Mouse (Mus musculus) limb, embryonic 12.5 days (tissue): ENCODE results near the gene Plcd1. TPM values are rescaled to one million over a fixed set of nuclear protein-coding genes. Genes with fewer than 3 reads are reported as not detected.
A peak's percentile ranks its signal among the peaks of the same experiment; 100 is the strongest.

Experiments used
- ATAC-seq: fragments of 200-750 bp; cut with Nextera tagmentation; 2 replicates; pipeline ENCODE4 v1.8.0; 2017; ENCODE audit warnings: low read depth, moderate TSS enrichment; ENCODE audit not compliant: insufficient number of reproducible peaks, insufficient read depth, low FRiP score, low TSS enrichment
- H3K27ac ChIP-seq: fragments of 300-500 bp; sonication (generic); 2 replicates; pipeline ENCODE4 v1.5.1; 2016; ENCODE audit warnings: mild to moderate bottlenecking, moderate library complexity
- H3K27me3 ChIP-seq: fragments of 300-500 bp; sonication (generic); 2 replicates; pipeline ENCODE4 v1.6.1; 2016; ENCODE audit warnings: mild to moderate bottlenecking, moderate library complexity
- H3K36me3 ChIP-seq: fragments of 300-500 bp; sonication (generic); 2 replicates; pipeline ENCODE4 v1.6.1; 2016; ENCODE audit warnings: mild to moderate bottlenecking, moderate library complexity
- H3K4me1 ChIP-seq: fragments of 300-500 bp; sonication (generic); replicated peaks from 2 replicates; pipeline ENCODE4 v1.6.1; 2016
- H3K4me2 ChIP-seq: fragments of 300-500 bp; sonication (generic); 2 replicates; pipeline ENCODE4 v1.6.1; 2016; ENCODE audit warnings: mild to moderate bottlenecking, moderate library complexity
- H3K4me3 ChIP-seq: fragments of 300-500 bp; sonication (generic); replicated peaks from 2 replicates; pipeline ENCODE4 v1.5.1; 2016; ENCODE audit warnings: mild to moderate bottlenecking
- H3K9ac ChIP-seq: fragments of 300-500 bp; sonication (generic); replicated peaks from 2 replicates; pipeline ENCODE4 v1.6.1; 2016; ENCODE audit warnings: mild to moderate bottlenecking, moderate library complexity
- H3K9me3 ChIP-seq: fragments of 300-500 bp; sonication (generic); 2 replicates; pipeline ENCODE4 v1.6.1; 2016; ENCODE audit warnings: mild to moderate bottlenecking, moderate library complexity
- WGBS: fragments of 180-500 bp; shearing (Covaris S2); methylation state at CpG from one replicate; pipeline ENCODE4 v1.1.7; 2016; 5-methylcytosine and 5-hydroxymethylcytosine counted together
- polyA plus RNA-seq: library from polyadenylated mRNA; unstranded; fragments of >200 nt; fragmentation: Nextera tagmentation; extraction: Ambion mirVana; gene quantifications from 2 replicates; pipeline ENCODE4 v1.2.1, GENCODE M21; 2016

Gene Plcd1
- polyA plus RNA-seq, 1 experiment from 2014 or later: 25.1 TPM

- H3K4me1 ChIP-seq: peaks cover 47% of the 10 kb centered on the region
- H3K4me2 ChIP-seq: 0 out of 2 replicates have a peak overlapping the region, but pooled peaks have one; percentile 23
- no peaks in the 10 kb centered on the region for H3K9me3 ChIP-seq
- peaks cover 23% of the 10 kb centered on the region for H3K27me3 ChIP-seq
- no peak for ATAC-seq
- H3K27ac ChIP-seq: peak overlapping the region; percentile 53; the same call in 1 of the 2 replicates
- 0 out of 2 replicates have a peak, but pooled peaks cover under 1% of the 10 kb centered on the region for H3K36me3 ChIP-seq
- WGBS: 65% methylated on average over 7 of the region's 7 CpGs
- no peak overlapping the region for H3K4me3 ChIP-seq
- H3K9ac ChIP-seq: no peak overlapping the region
Measured at GRCm38 (mm10) chr9:119089437-119089836, 3.9 kb downstream of the Plcd1 start.

GRCm38 (mm10) chr9:119088148-119088801, 5.0 kb downstream of the Plcd1 start:
- Histone ChIP-seq H3K27ac (peak overlapping the region; percentile 76), H3K36me3 (peaks cover 10% of the 10 kb centered on the region; the same call in 1 of the 2 replicates), H3K4me2 (peak overlapping the region; percentile 61), H3K9ac (peak overlapping the region; percentile 1; the same call in 1 of the 2 replicates), H3K4me3 (peak overlapping the region; percentile 41), H3K9me3 (no peaks in the 10 kb centered on the region), H3K27me3 (peaks cover 16% of the 10 kb centered on the region), H3K4me1 (peaks cover 40% of the 10 kb centered on the region)
- peak; percentile 70 for ATAC-seq
- WGBS: 2% methylated on average over 24 of the region's 24 CpGs

- peaks cover 42% of the 10 kb centered on the region for H3K4me1 ChIP-seq
- H3K36me3 ChIP-seq: peaks cover 10% of the 10 kb centered on the region; the same call in 1 of the 2 replicates
- 0 out of 2 replicates have a peak overlapping the region, but pooled peaks have one; percentile 61 for H3K4me2 ChIP-seq
- H3K9ac ChIP-seq: no peak overlapping the region
- peaks cover 11% of the 10 kb centered on the region for H3K27me3 ChIP-seq
- peak overlapping the region; percentile 41; the same call in 1 of the 2 replicates for H3K4me3 ChIP-seq
- H3K27ac ChIP-seq: no peak overlapping the region
- no peak for ATAC-seq
- no peaks in the 10 kb centered on the region for H3K9me3 ChIP-seq
- 85% methylated on average over 5 of the region's 5 CpGs for WGBS
Measured at GRCm38 (mm10) chr9:119087309-119087708, 6.0 kb downstream of the Plcd1 start.

GRCm38 (mm10) chr9:119086451-119086850, 6.9 kb downstream of the Plcd1 start:
- H3K27me3 ChIP-seq: peaks cover 3% of the 10 kb centered on the region
- H3K4me3 ChIP-seq: no peak overlapping the region
- no peak overlapping the region for H3K4me2 ChIP-seq
- no peaks in the 10 kb centered on the region for H3K9me3 ChIP-seq
- no peak for ATAC-seq
- H3K4me1 ChIP-seq: peaks cover 42% of the 10 kb centered on the region
- no peak overlapping the region for H3K27ac ChIP-seq
- 16% methylated on average over 1 of the region's 1 CpGs for WGBS
- peaks cover 10% of the 10 kb centered on the region; the same call in 1 of the 2 replicates for H3K36me3 ChIP-seq
- no peak overlapping the region for H3K9ac ChIP-seq

GRCm38 (mm10) chr9:119083966-119084365, 9.3 kb downstream of the Plcd1 start:
- peaks cover 27% of the 10 kb centered on the region; the same call in 1 of the 2 replicates for H3K36me3 ChIP-seq
- H3K27me3 ChIP-seq: no peaks in the 10 kb centered on the region
- no peak for ATAC-seq
- peaks cover 36% of the 10 kb centered on the region for H3K4me1 ChIP-seq
- no peaks in the 10 kb centered on the region for H3K9me3 ChIP-seq
- H3K4me3 ChIP-seq: no peak overlapping the region
- no peak overlapping the region for H3K4me2 ChIP-seq
- no peak overlapping the region for H3K27ac ChIP-seq
- H3K9ac ChIP-seq: no peak overlapping the region
- WGBS: 76% methylated on average over 10 of the region's 10 CpGs

GRCm38 (mm10) chr9:119082656-119083430, 10.5 kb downstream of the Plcd1 start:
- Histone ChIP-seq H3K4me1 (peaks cover 26% of the 10 kb centered on the region), H3K9me3 (no peaks in the 10 kb centered on the region), H3K27me3 (no peaks in the 10 kb centered on the region), H3K4me3 (no peak overlapping the region), H3K9ac (peak overlapping the region; percentile 44; the same call in 1 of the 2 replicates), H3K4me2 (no peak overlapping the region), H3K27ac (peak overlapping the region; percentile 54; the same call in 1 of the 2 replicates), H3K36me3 (peaks cover 37% of the 10 kb centered on the region)
- no peak for ATAC-seq
- WGBS: 63% methylated on average over 7 of the region's 7 CpGs

GRCm38 (mm10) chr9:119082039-119082438, 11.3 kb downstream of the Plcd1 start:
- peaks cover 20% of the 10 kb centered on the region for H3K4me1 ChIP-seq
- H3K27ac ChIP-seq: peak overlapping the region; percentile 54; the same call in 1 of the 2 replicates
- WGBS: 11% methylated on average over 8 of the region's 8 CpGs

GRCm38 (mm10) chr9:119080040-119080675, 13.1 kb downstream of the Plcd1 start:
- peaks cover 17% of the 10 kb centered on the region for H3K4me1 ChIP-seq
- WGBS: 79% methylated on average over 5 of the region's 5 CpGs
- no peak overlapping the region for H3K4me3 ChIP-seq
- no peak overlapping the region for H3K4me2 ChIP-seq
- no peaks in the 10 kb centered on the region for H3K27me3 ChIP-seq
- peaks cover 60% of the 10 kb centered on the region for H3K36me3 ChIP-seq
- H3K9ac ChIP-seq: no peak overlapping the region
- H3K27ac ChIP-seq: no peak overlapping the region
- no peak for ATAC-seq
- no peaks in the 10 kb centered on the region for H3K9me3 ChIP-seq

More at GRCm38 (mm10) chr9:119082039-119082438, 11.3 kb downstream of the Plcd1 start:
- peaks cover 43% of the 10 kb centered on the region for H3K36me3 ChIP-seq
- H3K27me3 ChIP-seq: no peaks in the 10 kb centered on the region
- no peaks in the 10 kb centered on the region for H3K9me3 ChIP-seq
- H3K4me3 ChIP-seq: no peak overlapping the region
- H3K4me2 ChIP-seq: no peak overlapping the region
- ATAC-seq: 0 out of 2 replicates have a peak, but pooled peaks have one; percentile 38
- peak overlapping the region; percentile 44 for H3K9ac ChIP-seq

GRCm38 (mm10) chr9:119075685-119076084, 17.6 kb downstream of the Plcd1 start:
- Histone ChIP-seq H3K27ac (no peak overlapping the region), H3K36me3 (peaks cover 90% of the 10 kb centered on the region), H3K9ac (no peak overlapping the region), H3K27me3 (no peaks in the 10 kb centered on the region), H3K9me3 (no peaks in the 10 kb centered on the region), H3K4me3 (no peak overlapping the region), H3K4me2 (no peak overlapping the region), H3K4me1 (peaks cover 5% of the 10 kb centered on the region; the same call in 1 of the 2 replicates)
- no peak for ATAC-seq
- 79% methylated on average over 16 of the region's 16 CpGs for WGBS

GRCm38 (mm10) chr9:119073184-119073895, 20.0 kb downstream of the Plcd1 start:
- H3K4me3 ChIP-seq: no peak overlapping the region
- ATAC-seq: no peak
- H3K36me3 ChIP-seq: peaks cover 69% of the 10 kb centered on the region
- no peak overlapping the region for H3K27ac ChIP-seq
- H3K27me3 ChIP-seq: no peaks in the 10 kb centered on the region
- no peak overlapping the region for H3K9ac ChIP-seq
- peaks cover 5% of the 10 kb centered on the region; the same call in 1 of the 2 replicates for H3K4me1 ChIP-seq
- H3K9me3 ChIP-seq: no peaks in the 10 kb centered on the region
- WGBS: 77% methylated on average over 15 of the region's 15 CpGs
- H3K4me2 ChIP-seq: no peak overlapping the region
